Mouse (Mus musculus) adrenal gland, adult 2 months (tissue): ENCODE results near the gene Cyp4x1. TPM values are rescaled to one million over a fixed set of nuclear protein-coding genes. Genes with fewer than 3 reads are reported as not detected.
"Not testable (repeated sequence)": the region's sequence is repeated elsewhere in the genome, so short reads cannot be mapped to it uniquely, and the experiment has no call there.

ENCODE experiments used
- DNase-seq: peaks from one replicate; pipeline ENCODE4 v3.0.0; 2021
- long read RNA-seq: library from polyadenylated mRNA; stranded (forward); transcript quantifications from one replicate; pipeline ENCODE4 v2.0.0, GENCODE M21; 2021
- polyA plus RNA-seq: library from polyadenylated mRNA; depleted of rRNA; stranded (reverse); fragments of >200 nt; gene quantifications from 2 replicates; pipeline ENCODE4 v1.2.3, GENCODE M21; 2012; rRNA removed
- total RNA-seq, 2 experiments: library from RNA; stranded (reverse); gene quantifications; 2 replicates each; pipeline ENCODE4 v1.2.3; 2021

The Cyp4x1 gene
- total RNA-seq: not detected
- 0.02 TPM in 1 of 2 replicates, not detected in the other for polyA plus RNA-seq
- long read RNA-seq: 0 reads

- no peak for DNase-seq
Observed at GRCm38 (mm10) chr4:115133621-115134295, at the start of gene Cyp4x1. TSS of gene Cyp4x1 (minus strand) at chr4:115134281.

- DNase-seq: not testable (repeated sequence)
Observed at GRCm38 (mm10) chr4:115176201-115176600, 42.1 kb upstream of the Cyp4x1 start.

- DNase-seq: no peak
Observed at GRCm38 (mm10) chr4:115174694-115175353, 40.7 kb upstream of the Cyp4x1 start.

DNA sequence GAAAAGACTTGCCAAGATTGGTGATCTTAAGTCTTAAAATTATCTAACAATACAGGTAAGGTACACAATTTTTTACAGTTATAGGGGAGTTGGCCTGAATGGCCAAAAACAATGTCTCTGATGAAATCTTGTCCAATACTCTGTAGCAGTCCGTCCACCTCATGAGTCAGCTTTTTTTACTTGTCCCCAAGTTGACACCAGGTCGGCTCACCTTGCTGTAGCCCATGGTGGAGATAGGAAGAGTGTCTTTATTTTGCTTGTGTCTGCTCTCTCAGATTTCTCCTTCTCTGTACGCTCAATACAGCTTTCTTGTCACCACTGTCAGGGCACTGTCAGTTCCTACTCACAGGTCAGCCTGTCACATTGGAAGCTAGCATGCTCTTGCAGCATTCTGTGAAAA, 24.9 kb upstream of the Cyp4x1 start:
- not testable (repeated sequence) for DNase-seq

DNA sequence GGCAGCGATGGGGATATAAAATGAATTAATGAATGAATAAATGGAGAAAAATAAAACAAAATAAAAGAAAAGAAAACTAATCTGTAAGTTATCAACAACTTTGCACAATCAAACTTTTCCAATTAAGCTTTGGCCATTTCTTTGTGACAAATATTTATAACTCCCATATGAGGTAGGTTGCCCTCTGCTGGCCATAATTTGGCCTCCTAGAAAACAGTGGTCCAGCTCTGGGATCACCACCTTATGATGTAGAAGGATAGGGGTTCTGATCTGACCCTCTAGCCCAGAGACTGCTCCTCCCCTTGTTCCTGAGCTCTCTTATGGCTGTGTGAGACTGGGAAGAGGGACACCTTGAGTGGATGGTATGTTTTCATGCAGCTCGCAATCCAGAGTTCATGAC, 20.6 kb upstream of the Cyp4x1 start:
- DNase-seq: no peak

- DNase-seq: no peak
Observed at GRCm38 (mm10) chr4:115134296-115134630, 182 bp upstream of the Cyp4x1 start.

DNA sequence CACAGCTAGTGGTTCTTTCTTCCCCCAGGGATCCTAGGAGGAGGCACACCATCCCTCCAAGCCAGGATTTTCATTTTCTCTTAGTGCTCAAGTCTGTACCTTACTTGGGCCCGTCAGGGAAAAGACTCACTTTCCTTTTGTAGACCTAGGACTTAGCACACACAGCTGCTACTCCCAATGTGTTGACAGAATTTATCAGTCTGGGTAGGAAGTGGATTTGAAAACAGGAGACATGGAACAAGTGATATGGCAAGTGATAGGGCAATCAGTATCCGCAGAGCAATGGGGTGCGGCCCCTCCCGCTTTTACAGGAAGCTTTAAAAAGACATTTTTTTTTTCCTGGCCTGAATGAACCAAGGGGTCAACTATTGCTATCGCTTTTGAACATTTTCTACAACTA, 996 bp downstream of the Cyp4x1 start:
- no peak for DNase-seq

GRCm38 (mm10) chr4:115124713-115125112, 9.4 kb downstream of the Cyp4x1 start:
- no peak for DNase-seq

DNA sequence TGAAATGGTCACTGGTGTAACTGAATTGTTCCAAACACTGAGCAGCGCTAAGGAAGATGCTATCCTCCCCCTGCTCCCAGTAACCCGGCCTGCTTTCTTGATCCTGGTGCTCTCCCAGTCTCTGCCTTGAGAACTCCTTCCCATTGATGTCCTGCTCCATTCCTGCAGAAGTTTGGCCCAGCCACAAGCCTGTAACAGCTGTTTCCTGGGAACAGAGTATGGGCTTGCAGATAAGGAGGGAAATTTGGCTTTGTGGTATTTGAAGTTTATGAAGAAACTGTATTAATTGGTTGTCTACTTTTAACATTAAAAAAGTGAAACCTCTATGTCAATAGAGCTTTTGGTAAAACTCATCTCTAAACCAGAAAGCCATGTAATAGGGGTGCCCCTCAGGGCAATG, 10.6 kb downstream of the Cyp4x1 start:
- DNase-seq: no peak

DNA sequence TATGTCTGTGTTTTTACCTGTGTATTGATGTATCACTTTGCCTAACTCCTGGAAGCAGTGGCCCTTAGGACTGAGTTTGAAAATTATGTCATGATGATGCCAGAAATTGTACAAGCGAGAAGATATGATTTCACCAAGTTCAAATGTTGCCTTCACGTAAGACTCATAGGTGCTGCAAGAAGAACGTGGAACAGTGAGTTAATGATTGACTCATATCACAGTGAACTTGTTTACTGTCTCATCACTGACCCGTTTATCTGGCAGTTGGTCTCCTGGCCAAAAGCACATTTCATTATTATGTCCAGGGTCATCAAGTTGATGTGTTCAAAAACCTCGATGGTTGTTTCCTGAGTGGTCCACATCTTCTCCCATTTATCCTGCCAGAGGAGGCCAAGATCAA, 12.5 kb downstream of the Cyp4x1 start:
- DNase-seq: no peak

- no peak for DNase-seq
Observed at GRCm38 (mm10) chr4:115121162-115121561, 12.9 kb downstream of the Cyp4x1 start.

GRCm38 (mm10) chr4:115119642-115120041, 14.4 kb downstream of the Cyp4x1 start:
- no peak for DNase-seq

- DNase-seq: no peak
Observed at GRCm38 (mm10) chr4:115113266-115113665, 20.8 kb downstream of the Cyp4x1 start.

DNA sequence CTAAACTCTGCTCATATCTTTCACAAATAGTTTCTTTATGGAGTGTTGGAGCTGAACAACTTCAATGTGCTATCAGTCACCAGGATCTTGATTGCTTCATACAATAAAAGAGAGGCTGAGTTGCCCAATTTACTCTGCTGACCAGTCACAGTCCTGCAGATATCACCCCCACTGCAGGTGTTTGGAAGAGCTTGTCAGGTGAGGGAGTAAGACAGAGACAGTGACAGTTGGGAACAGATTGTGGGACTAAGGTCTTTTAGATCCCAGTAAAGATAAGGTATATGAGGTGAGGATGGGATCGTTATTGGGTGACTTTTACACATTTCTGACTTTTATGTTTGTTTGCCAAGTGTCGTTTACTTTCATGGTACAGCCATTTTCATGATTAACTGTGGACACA, 22.9 kb downstream of the Cyp4x1 start:
- DNase-seq: no peak

DNA sequence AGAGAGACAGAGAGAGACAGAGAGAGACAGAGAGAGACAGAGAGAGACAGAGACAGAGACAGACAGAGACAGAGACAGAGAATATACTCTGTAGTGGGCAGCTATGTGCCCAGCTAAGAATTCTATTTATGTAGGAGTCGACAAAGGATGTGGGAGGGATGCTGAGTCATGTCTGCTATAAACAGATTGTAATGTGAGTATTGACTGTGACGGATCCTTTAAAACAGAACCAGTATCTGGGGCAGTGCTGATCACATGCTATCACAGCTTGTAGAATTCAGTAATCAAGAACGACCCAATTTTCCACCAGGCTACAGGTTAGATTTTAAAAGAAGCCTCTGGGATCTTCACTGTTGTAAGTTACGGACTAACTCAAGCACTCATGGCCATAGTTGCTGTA, 30.6 kb downstream of the Cyp4x1 start:
- no peak for DNase-seq

GRCm38 (mm10) chr4:115101682-115102081, 32.4 kb downstream of the Cyp4x1 start:
- DNase-seq: peak; percentile 20

GRCm38 (mm10) chr4:115097146-115097496, 37.0 kb downstream of the Cyp4x1 start:
- no peak for DNase-seq

GRCm38 (mm10) chr4:115096435-115097145, 37.5 kb downstream of the Cyp4x1 start:
- no peak for DNase-seq

GRCm38 (mm10) chr4:115095671-115096434, 38.2 kb downstream of the Cyp4x1 start:
- peak; percentile 49 for DNase-seq

- DNase-seq: no peak
Observed at GRCm38 (mm10) chr4:115094056-115094455, 40.0 kb downstream of the Cyp4x1 start.

- DNase-seq: no peak
Observed at GRCm38 (mm10) chr4:115093331-115093864, 40.7 kb downstream of the Cyp4x1 start.

DNA sequence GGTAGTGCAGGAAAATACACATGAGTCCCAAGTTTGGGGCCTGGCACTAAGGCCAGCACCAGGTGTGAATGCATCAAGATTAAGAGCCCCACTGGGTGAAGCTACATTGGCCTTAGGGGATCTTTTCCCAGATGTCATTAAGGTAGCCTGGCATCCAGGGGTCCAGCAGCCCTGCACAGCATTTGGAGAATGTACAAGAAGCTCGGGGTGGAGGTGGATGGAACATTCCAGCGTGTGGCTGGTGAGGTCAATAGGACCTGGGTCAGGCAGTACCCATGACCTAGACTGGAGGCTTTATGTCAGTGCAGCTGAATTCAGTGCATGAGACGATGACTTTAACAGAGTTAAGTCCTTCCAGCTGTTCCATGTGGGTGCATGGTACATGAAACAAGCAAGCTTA, 42.3 kb downstream of the Cyp4x1 start:
- DNase-seq: no peak
